Mouse (Mus musculus) CH12.LX (cell line): ENCODE data around the gene Rho.
A peak's percentile ranks its signal among the peaks of the same experiment; 100 is the strongest.

Source experiments
- CHD2 ChIP-seq: IDR thresholded peaks from 2 replicates; pipeline ENCODE4 v1.6.1; 2011; ENCODE audit warnings: low read length, improper control_type of control experiment
- CTCF ChIP-seq, 2 experiments: IDR thresholded peaks in 1 of 2; conservative IDR thresholded peaks in 1 of 2; 2 replicates each; pipeline ENCODE4 v1.5.1; 2011 to 2012; ENCODE audit warnings: low read depth in 2 of 2, low read length in 2 of 2, improper control_type of control experiment in 1 of 2, inconsistent platforms in 1 of 2, mild to moderate bottlenecking in 1 of 2, moderate library complexity in 1 of 2
- ETS1 ChIP-seq: conservative IDR thresholded peaks from 2 replicates; pipeline ENCODE4 v1.6.1; 2012; ENCODE audit warnings: low read depth, mild to moderate bottlenecking, inconsistent platforms, low read length, improper control_type of control experiment, moderate library complexity
- GABPA ChIP-seq: IDR thresholded peaks from 2 replicates; pipeline ENCODE4 v1.6.1; 2012; ENCODE audit warnings: low read depth, low read length, improper control_type of control experiment, inconsistent platforms; ENCODE audit not compliant: insufficient replicate concordance
- SMC3 ChIP-seq: IDR thresholded peaks from 2 replicates; pipeline ENCODE4 v1.6.1; 2011; ENCODE audit warnings: low read depth, low read length, improper control_type of control experiment
- TCF12 ChIP-seq: IDR thresholded peaks from 2 replicates; pipeline ENCODE4 v1.6.1; 2014; ENCODE audit warnings: low read depth, mild to moderate bottlenecking, inconsistent platforms, low read length, improper control_type of control experiment
- UBTF ChIP-seq: IDR thresholded peaks from 2 replicates; pipeline ENCODE4 v1.6.1; 2012; ENCODE audit warnings: low read depth, mild to moderate bottlenecking, inconsistent platforms, low read length, improper control_type of control experiment, moderate library complexity

DNA sequence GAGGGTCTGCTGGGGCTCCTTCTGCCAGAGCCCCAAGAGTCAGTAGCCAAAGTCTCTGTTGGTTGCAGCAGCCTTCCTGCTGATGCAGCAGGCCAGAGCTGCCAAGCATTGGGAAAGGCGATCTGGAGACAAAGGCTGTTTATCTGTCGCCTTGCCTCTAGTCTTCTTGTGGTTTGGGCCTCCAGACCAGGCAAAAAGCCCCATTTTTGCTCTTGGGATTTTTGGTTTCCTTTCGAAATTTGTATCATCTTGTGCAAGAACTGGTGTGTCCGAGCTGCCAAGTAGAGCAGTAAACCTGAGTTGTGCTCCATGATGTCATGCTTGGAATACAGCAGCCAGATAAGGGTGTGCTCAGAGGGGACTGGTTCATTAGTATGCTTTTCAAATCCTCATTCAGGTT, 34.4 kb upstream of the Rho start:
- TF ChIP-seq TCF12 (peak; percentile 39; the same call in 1 of the 2 replicates), GABPA (no peak), SMC3 (no peak), UBTF (no peak), ETS1 (peak; percentile 81), CTCF (conservative IDR thresholded peaks at IDR 0.05 in 1 of 2, IDR thresholded peaks at IDR 0.05 in 1 of 2; ENCODE audit: low read depth in 2 of 2, low read length in 2 of 2) (no peak), CHD2 (no peak)
